ENCODE assay signal across 32 mouse cellular contexts in the genomic region with DNA sequence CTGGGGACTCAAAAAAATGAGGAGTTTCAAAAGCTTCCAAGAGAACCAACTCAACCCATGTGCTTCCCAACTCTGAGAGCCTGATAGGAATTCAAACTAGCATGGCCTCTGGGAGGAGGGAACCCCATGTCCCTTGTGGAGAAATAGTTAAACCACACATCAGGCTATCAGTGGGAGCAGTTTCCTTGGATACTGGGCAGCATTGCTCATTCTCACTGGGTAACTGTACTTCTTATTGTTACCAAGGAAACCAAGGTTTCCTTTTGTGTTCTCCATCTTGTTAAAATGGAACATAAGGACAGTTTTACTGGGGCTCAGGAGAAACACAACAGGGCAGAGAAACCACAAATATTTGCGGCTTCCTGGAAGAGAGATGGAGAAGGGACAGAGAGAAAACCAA. TPM values are rescaled to one million over a fixed set of nuclear protein-coding genes. Genes with fewer than 3 reads are reported as not detected.
DNase-seq lines count a peak whose midpoint lies in the region; ATAC-seq and TF ChIP-seq lines count a peak whose summit lies in the region.
"Had no signal": no experiment of that assay in that cellular context is flagged by ENCODE, and none has a peak within 500 bp of the region (broad histone marks: within the 10 kb centered on the region; RNA-seq: fewer than 3 reads in every experiment).

No protein-coding gene starts in this region.

- no peak overlapping the region for H3K4me3 ChIP-seq in midbrain, postnatal 0 days (ENCODE audit: low read depth, low read length)
- no peak overlapping the region for H3K4me3 ChIP-seq in liver, embryonic 12.5 days
- H3K4me3 ChIP-seq: gastrocnemius, adult 2 months; heart, adult 2 months; heart, embryonic 12.5 days; left cerebral cortex, adult 2 months; limb, embryonic 10.5 days; limb, embryonic 15.5 days; neural tube, embryonic 15.5 days had no signal

- no peak overlapping the region for H3K27ac ChIP-seq in midbrain, postnatal 0 days (ENCODE audit: low read depth, low read length)
- H3K27ac ChIP-seq in liver, embryonic 12.5 days: no peak overlapping the region
- H3K27ac ChIP-seq: gastrocnemius, adult 2 months; heart, adult 2 months; left cerebral cortex, adult 2 months; limb, embryonic 10.5 days; limb, embryonic 15.5 days; liver, embryonic 14.5 days; macrophage; neural tube, embryonic 15.5 days had no signal

- WGBS in midbrain, postnatal 0 days: 64% methylated on average over 1 of the region's 1 CpGs
- WGBS in liver, embryonic 12.5 days (ENCODE audit: insufficient replicate concordance): 65% methylated on average over 1 of the region's 1 CpGs

- H3K4me2 ChIP-seq in midbrain, postnatal 0 days (ENCODE audit: low read depth, low read length, poor library complexity, severe bottlenecking): no peak overlapping the region
- no peak overlapping the region for H3K4me2 ChIP-seq in liver, embryonic 12.5 days
- H3K4me2 ChIP-seq: heart, embryonic 12.5 days; limb, embryonic 15.5 days; neural tube, embryonic 15.5 days had no signal

- no peaks in the 10 kb centered on the region for H3K27me3 ChIP-seq in midbrain, postnatal 0 days (ENCODE audit: insufficient read depth, low read length)
- no peaks in the 10 kb centered on the region for H3K27me3 ChIP-seq in liver, embryonic 12.5 days (replicated peaks)
- H3K27me3 ChIP-seq: heart, embryonic 12.5 days; limb, embryonic 15.5 days; neural tube, embryonic 15.5 days had no signal

- no peak for DNase-seq in frontal cortex, postnatal 10 days (ENCODE audit: low spot score in 2 of 2)
- peak; percentile 24 to 62 for DNase-seq in left cerebral cortex, postnatal 14 days (ENCODE audit: low spot score in 2 of 2)
- no peak for DNase-seq in left cerebral cortex, postnatal 4 days
- peak; percentile 15 to 19 for DNase-seq in right cerebral cortex, adult 2 months (ENCODE audit: low spot score in 2 of 2)
- no peak for DNase-seq in right cerebral cortex, postnatal 4 days
- DNase-seq in midbrain, postnatal 0 days (ENCODE audit: low spot score): peak; percentile 36
- DNase-seq: adrenal gland, postnatal 36 days; cerebellum, adult 9-10 months; cerebellum, postnatal 36 days; gastrocnemius, adult 2 months; gastrocnemius, postnatal 36 days; heart, adult 2 months; kidney, adult 9 months; kidney, postnatal 10 days; lung, adult 2 months; lung, postnatal 10 days; retina, postnatal 1 day; thymus, adult 2 months; thymus, postnatal 4 days had no signal

- peak; percentile 41; the same call in 1 of the 2 replicates for ATAC-seq in frontal cortex, adult (ENCODE audit: low TSS enrichment)
- ATAC-seq in midbrain, postnatal 0 days (ENCODE audit: low FRiP score): no peak
- no peak for ATAC-seq in liver, embryonic 12.5 days
- ATAC-seq: CD4-positive, CD25-positive, alpha-beta regulatory T cell, adult 4 months; intestine, postnatal 0 days had no signal

- H3K9ac ChIP-seq in midbrain, postnatal 0 days (replicated peaks; ENCODE audit: low read length, poor library complexity, severe bottlenecking): no peak overlapping the region
- no peak overlapping the region for H3K9ac ChIP-seq in liver, embryonic 12.5 days
- H3K9ac ChIP-seq: heart, embryonic 12.5 days; limb, embryonic 15.5 days; liver, embryonic 14.5 days; neural tube, embryonic 15.5 days had no signal

- H3K9me3 ChIP-seq in midbrain, postnatal 0 days (ENCODE audit: low read length): no peaks in the 10 kb centered on the region
- H3K9me3 ChIP-seq in liver, embryonic 12.5 days (replicated peaks): no peaks in the 10 kb centered on the region
- H3K9me3 ChIP-seq: heart, embryonic 12.5 days; limb, embryonic 10.5 days; limb, embryonic 15.5 days; neural tube, embryonic 15.5 days had no signal

- intact Hi-C loops in left cerebral cortex, postnatal 14 days (cut with DNase I): no loop called here
- intact Hi-C loops in left cerebral cortex, postnatal 4 days (cut with DNase I): no loop called here

- H3K36me3 ChIP-seq in midbrain, postnatal 0 days (ENCODE audit: insufficient read depth, low read length): no peaks in the 10 kb centered on the region
- H3K36me3 ChIP-seq in liver, embryonic 12.5 days: no peaks in the 10 kb centered on the region
- H3K36me3 ChIP-seq: heart, embryonic 12.5 days; limb, embryonic 10.5 days; limb, embryonic 15.5 days; neural tube, embryonic 15.5 days had no signal

- no peaks in the 10 kb centered on the region for H3K4me1 ChIP-seq in midbrain, postnatal 0 days (ENCODE audit: insufficient read depth, low read length)
- no peaks in the 10 kb centered on the region for H3K4me1 ChIP-seq in liver, embryonic 12.5 days
- H3K4me1 ChIP-seq: heart, embryonic 12.5 days; limb, embryonic 10.5 days; limb, embryonic 15.5 days; neural tube, embryonic 15.5 days had no signal

- 0 out of 2 replicates have a peak, but pooled peaks have one; percentile 21 for TF ChIP-seq CTCF in midbrain, postnatal 0 days (IDR thresholded peaks at IDR 0.05)

RNA-seq across cellular contexts. Expression of gene Col6a5, which starts 10.7 kb away (rescaled TPM):
- 1 to 10 TPM in 1 of 2 experiments, under 1 TPM in 1; 0.97 to 1.4 TPM for total RNA-seq in left cerebral cortex, postnatal 14 days (2021)
- total RNA-seq in left cerebral cortex, postnatal 4 days (2021): 1 to 10 TPM; 1.8 to 2.9 TPM
- 0.42 and 0.49 TPM in 2 replicates for total RNA-seq in midbrain, postnatal 0 days (2014; rRNA removed)
- polyA plus RNA-seq in midbrain, postnatal 0 days (2015; fragmentation: Nextera tagmentation; extraction: Ambion mirVana): 0.36 and 0.45 TPM in 2 replicates
- not detected in 2 replicates for polyA plus RNA-seq in liver, embryonic 12.5 days (2016; fragmentation: Nextera tagmentation; extraction: Ambion mirVana)
- total RNA-seq: hematopoietic stem cell, adult 5-6 weeks; megakaryocyte-erythroid progenitor cell, adult 5-6 weeks had no signal
- polyA plus RNA-seq: macrophage had no signal

Comparison
In these comparisons a context has a peak if more than half of its experiments do, and no peak if none do; other contexts are left out.
1. DNase-seq: peak in left cerebral cortex, postnatal 14 days (2 of 2), right cerebral cortex, adult 2 months (2 of 2) and midbrain, postnatal 0 days (single experiment); none in frontal cortex, postnatal 10 days (0 of 2), left cerebral cortex, postnatal 4 days (single experiment) and right cerebral cortex, postnatal 4 days (single experiment).